Mouse (Mus musculus) hindbrain, embryonic 14.5 days (tissue): ENCODE data around the gene Ankzf1. TPM values are rescaled to one million over a fixed set of nuclear protein-coding genes. Genes with fewer than 3 reads are reported as not detected.

Experiments
- ATAC-seq: fragments of 200-750 bp; cut with Nextera tagmentation; 2 replicates; pipeline ENCODE4 v1.8.0; 2017; ENCODE audit warnings: moderate number of reproducible peaks, mild to moderate bottlenecking, moderate TSS enrichment, moderate library complexity; ENCODE audit not compliant: low FRiP score
- DNase-seq: peaks from one replicate; pipeline ENCODE4 v3.0.0-alpha.2; 2015; ENCODE audit warnings: low spot score
- H3K27ac ChIP-seq: fragments of 300-500 bp; sonication (generic); 2 replicates; pipeline ENCODE4 v1.5.1; 2014; ENCODE audit warnings: mild to moderate bottlenecking, moderate library complexity
- H3K27me3 ChIP-seq: fragments of 300-500 bp; sonication (generic); 2 replicates; pipeline ENCODE4 v1.6.1; 2014; ENCODE audit warnings: mild to moderate bottlenecking, low read length, mixed read lengths; ENCODE audit not compliant: control insufficient read depth, insufficient read depth
- H3K36me3 ChIP-seq: fragments of 300-500 bp; sonication (generic); replicated peaks from 2 replicates; pipeline ENCODE4 v1.6.1; 2014; ENCODE audit not compliant: control insufficient read depth, insufficient read depth
- H3K4me1 ChIP-seq: fragments of 300-500 bp; sonication (generic); replicated peaks from 2 replicates; pipeline ENCODE4 v1.6.1; 2014; ENCODE audit warnings: antibody characterized with exemption, low read length, mixed read lengths; ENCODE audit not compliant: control insufficient read depth, insufficient read depth
- H3K4me2 ChIP-seq: fragments of 300-500 bp; sonication (generic); replicated peaks from 2 replicates; pipeline ENCODE4 v1.6.1; 2014; ENCODE audit warnings: mild to moderate bottlenecking, moderate library complexity
- H3K4me3 ChIP-seq: fragments of 300-500 bp; sonication (generic); replicated peaks from 2 replicates; pipeline ENCODE4 v1.5.1; 2014; ENCODE audit warnings: mild to moderate bottlenecking, low read length
- H3K9ac ChIP-seq: fragments of 300-500 bp; sonication (generic); 2 replicates; pipeline ENCODE4 v1.6.1; 2014
- H3K9me3 ChIP-seq: fragments of 300-500 bp; sonication (generic); 2 replicates; pipeline ENCODE4 v1.6.1; 2016; ENCODE audit warnings: low read length; ENCODE audit not compliant: control insufficient read depth
- WGBS: fragments of 180-500 bp; shearing (Covaris S2); extraction: QIAGEN DNeasy Blood & Tissue Kit; methylation state at CpG from one replicate; pipeline ENCODE4 v1.1.7; 2014; 5-methylcytosine and 5-hydroxymethylcytosine counted together
- polyA plus RNA-seq: library from polyadenylated mRNA; unstranded; fragments of >200 nt; fragmentation: Nextera tagmentation; extraction: Ambion mirVana; gene quantifications from 2 replicates; pipeline ENCODE4 v1.2.1, GENCODE M21; 2014

Ankzf1 gene
- polyA plus RNA-seq, 1 experiment from 2014 or later, result 18.4 TPM

GRCm38 (mm10) chr1:75211141-75211708 lies 19.3 kb downstream of the Ankzf1 start:
- DNase-seq (no peak), ATAC-seq (no peak; the same call in 1 of the 2 replicates)
- H3K4me1 ChIP-seq, result peaks cover 28% of the 10 kb centered on the region
- H3K4me3 ChIP-seq, result peak overlapping the region; percentile 79
- WGBS, result 13% methylated on average over 17 of the region's 17 CpGs
- no peaks in the 10 kb centered on the region for H3K9me3 ChIP-seq
- peaks cover 35% of the 10 kb centered on the region for H3K36me3 ChIP-seq
- peak overlapping the region; percentile 93 for H3K4me2 ChIP-seq
- H3K27ac ChIP-seq, result no peak overlapping the region
- peak overlapping the region; percentile 82 for H3K9ac ChIP-seq
- peaks cover 3% of the 10 kb centered on the region; the same call in 1 of the 2 replicates for H3K27me3 ChIP-seq

- ATAC-seq (no peak), DNase-seq (no peak)
- peaks cover 15% of the 10 kb centered on the region for H3K27me3 ChIP-seq
- H3K36me3 ChIP-seq, result peaks cover 35% of the 10 kb centered on the region
- no peaks in the 10 kb centered on the region for H3K9me3 ChIP-seq
- no peak overlapping the region for H3K27ac ChIP-seq
- H3K4me2 ChIP-seq, result no peak overlapping the region
- peaks cover 28% of the 10 kb centered on the region for H3K4me1 ChIP-seq
- WGBS, result 79% methylated on average over 4 of the region's 4 CpGs
- H3K4me3 ChIP-seq, result no peak overlapping the region
- H3K9ac ChIP-seq, result no peak overlapping the region
These were observed 20.6 kb downstream of the Ankzf1 start for GRCm38 (mm10) chr1:75212542-75212941.

- no peak for DNase-seq
- Histone ChIP-seq H3K9me3 (no peaks in the 10 kb centered on the region), H3K27me3 (peaks cover 20% of the 10 kb centered on the region), H3K27ac (no peak overlapping the region), H3K36me3 (peaks cover 35% of the 10 kb centered on the region), H3K4me3 (no peak overlapping the region), H3K9ac (no peak overlapping the region), H3K4me1 (peaks cover 28% of the 10 kb centered on the region), H3K4me2 (no peak overlapping the region)
- ATAC-seq, result no peak
- 94% methylated on average over 7 of the region's 7 CpGs for WGBS
These were observed 21.1 kb downstream of the Ankzf1 start for GRCm38 (mm10) chr1:75213096-75213495.

GRCm38 (mm10) chr1:75214442-75214841 lies 22.5 kb downstream of the Ankzf1 start:
- Histone ChIP-seq H3K27ac (no peak overlapping the region), H3K9me3 (no peaks in the 10 kb centered on the region), H3K36me3 (peaks cover 35% of the 10 kb centered on the region), H3K27me3 (peaks cover 33% of the 10 kb centered on the region), H3K9ac (no peak overlapping the region), H3K4me2 (no peak overlapping the region), H3K4me3 (no peak overlapping the region), H3K4me1 (peaks cover 28% of the 10 kb centered on the region)
- ATAC-seq (no peak), DNase-seq (no peak)
- WGBS, result 71% methylated on average over 2 of the region's 2 CpGs

GRCm38 (mm10) chr1:75214886-75215285 lies 22.9 kb downstream of the Ankzf1 start:
- DNase-seq (no peak), ATAC-seq (no peak)
- no peak overlapping the region for H3K4me2 ChIP-seq
- peaks cover 38% of the 10 kb centered on the region for H3K27me3 ChIP-seq
- no peak overlapping the region for H3K4me3 ChIP-seq
- H3K9ac ChIP-seq, result no peak overlapping the region
- H3K27ac ChIP-seq, result no peak overlapping the region
- WGBS, result 80% methylated on average over 5 of the region's 5 CpGs
- H3K36me3 ChIP-seq, result peaks cover 35% of the 10 kb centered on the region
- no peaks in the 10 kb centered on the region for H3K9me3 ChIP-seq
- peaks cover 27% of the 10 kb centered on the region for H3K4me1 ChIP-seq

- Histone ChIP-seq H3K36me3 (peaks cover 35% of the 10 kb centered on the region), H3K4me3 (no peak overlapping the region), H3K4me1 (peaks cover 23% of the 10 kb centered on the region), H3K4me2 (no peak overlapping the region), H3K9ac (no peak overlapping the region), H3K27ac (no peak overlapping the region), H3K27me3 (peaks cover 47% of the 10 kb centered on the region), H3K9me3 (no peaks in the 10 kb centered on the region)
- ATAC-seq (no peak), DNase-seq (no peak)
- 92% methylated on average over 9 of the region's 9 CpGs for WGBS
These were observed 23.8 kb downstream of the Ankzf1 start for GRCm38 (mm10) chr1:75215785-75216184.

GRCm38 (mm10) chr1:75216797-75217585 lies 25.0 kb downstream of the Ankzf1 start:
- no peak overlapping the region for H3K9ac ChIP-seq
- H3K9me3 ChIP-seq, result no peaks in the 10 kb centered on the region
- WGBS, result 83% methylated on average over 13 of the region's 13 CpGs
- no peak overlapping the region for H3K4me3 ChIP-seq
- peaks cover 58% of the 10 kb centered on the region for H3K27me3 ChIP-seq
- ATAC-seq (no peak), DNase-seq (no peak)
- H3K4me1 ChIP-seq, result peaks cover 13% of the 10 kb centered on the region
- no peak overlapping the region for H3K27ac ChIP-seq
- H3K4me2 ChIP-seq, result no peak overlapping the region
- peaks cover 33% of the 10 kb centered on the region for H3K36me3 ChIP-seq

- H3K4me1 ChIP-seq, result peaks cover 13% of the 10 kb centered on the region
- 3% methylated on average over 6 of the region's 6 CpGs for WGBS
- ATAC-seq, result no peak
- peaks cover 26% of the 10 kb centered on the region for H3K36me3 ChIP-seq
- DNase-seq, result no peak
- no peaks in the 10 kb centered on the region for H3K9me3 ChIP-seq
- H3K4me2 ChIP-seq, result peak overlapping the region; percentile 89; the same call in 1 of the 2 replicates
- no peak overlapping the region for H3K9ac ChIP-seq
- no peak overlapping the region for H3K27ac ChIP-seq
- H3K27me3 ChIP-seq, result peaks cover 59% of the 10 kb centered on the region
- peak overlapping the region; percentile 53 for H3K4me3 ChIP-seq
These were observed 25.9 kb downstream of the Ankzf1 start for GRCm38 (mm10) chr1:75217893-75218226.

- H3K4me3 ChIP-seq, result peak overlapping the region; percentile 53
- peaks cover 61% of the 10 kb centered on the region for H3K27me3 ChIP-seq
- ATAC-seq (peak; percentile 49), DNase-seq (no peak)
- H3K4me2 ChIP-seq, result peak overlapping the region; percentile 89
- 2% methylated on average over 38 of the region's 38 CpGs for WGBS
- H3K4me1 ChIP-seq, result peaks cover 13% of the 10 kb centered on the region
- H3K9me3 ChIP-seq, result no peaks in the 10 kb centered on the region
- no peak overlapping the region for H3K27ac ChIP-seq
- H3K36me3 ChIP-seq, result peaks cover 21% of the 10 kb centered on the region
- H3K9ac ChIP-seq, result peak overlapping the region; percentile 58
These were observed 26.5 kb downstream of the Ankzf1 start for GRCm38 (mm10) chr1:75218227-75219001.
